Mouse (Mus musculus) layer of hippocampus, adult 2 months (tissue): ENCODE results near the gene Grb2. TPM values are rescaled to one million over a fixed set of nuclear protein-coding genes. Genes with fewer than 3 reads are reported as not detected.
"Not testable (repeated sequence)": the region's sequence is repeated elsewhere in the genome, so short reads cannot be mapped to it uniquely, and the experiment has no call there.

Experiments used
- DNase-seq, 2 experiments: peaks; one replicate each; pipeline ENCODE4 v3.0.0; 2022; ENCODE audit warnings: low spot score in 2 of 2
- H3K27ac ChIP-seq: fragments of 200-600 bp; 2 replicates; pipeline ENCODE4 v1.8.1; 2022
- H3K4me3 ChIP-seq: fragments of 200-600 bp; 2 replicates; pipeline ENCODE4 v1.8.1; 2022; ENCODE audit warnings: mild to moderate bottlenecking
- CTCF ChIP-seq: fragments of 200-600 bp; conservative IDR thresholded peaks from 2 replicates; pipeline ENCODE4 v1.8.1; 2022; ENCODE audit warnings: antibody characterized with exemption, mild to moderate bottlenecking, moderate library complexity
- total RNA-seq, 2 experiments: library from RNA; stranded (reverse); gene quantifications; 2 replicates each; pipeline ENCODE4 v1.2.3; 2021

Grb2 gene
- total RNA-seq, 2 experiments from 2014 or later, result 182 to 198 TPM

GRCm38 (mm10) chr11:115647459-115647858 lies 60.9 kb downstream of the Grb2 start:
- peak; percentile 67 to 70 for DNase-seq
- peak; percentile 91 for TF ChIP-seq CTCF
- Histone ChIP-seq H3K27ac (no peak overlapping the region; the same call in 1 of the 2 replicates), H3K4me3 (no peak overlapping the region)

- Histone ChIP-seq H3K4me3 (no peak overlapping the region), H3K27ac (no peak overlapping the region)
- DNase-seq, result no peak
- TF ChIP-seq CTCF, result no peak
These were observed 62.0 kb downstream of the Grb2 start for GRCm38 (mm10) chr11:115646439-115646838.

DNA sequence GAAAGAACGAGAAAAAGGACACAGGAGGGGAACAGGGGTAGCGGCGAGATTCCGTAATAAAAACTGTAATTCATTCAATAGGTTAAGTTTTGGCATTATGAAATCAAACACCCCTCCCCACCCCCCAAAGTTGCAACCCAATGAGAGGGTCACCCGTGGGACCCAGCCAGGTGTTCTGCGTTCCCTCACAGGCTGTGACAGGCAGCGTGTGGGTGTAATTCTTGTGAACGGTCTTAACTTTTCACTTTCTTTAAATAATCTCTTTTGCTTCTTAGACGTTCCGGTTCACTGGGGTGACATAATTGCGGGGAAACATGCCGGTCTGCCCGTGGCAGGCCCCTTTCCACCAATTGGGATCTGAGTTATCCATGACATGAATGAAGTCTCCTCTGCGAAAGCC lies 62.9 kb downstream of the Grb2 start:
- H3K4me3 ChIP-seq, DNase-seq, H3K27ac ChIP-seq: not testable (repeated sequence)

GRCm38 (mm10) chr11:115644308-115644707 lies 64.1 kb downstream of the Grb2 start:
- Histone ChIP-seq H3K27ac (no peak overlapping the region), H3K4me3 (no peak overlapping the region)
- no peak for TF ChIP-seq CTCF
- DNase-seq, result no peak

DNA sequence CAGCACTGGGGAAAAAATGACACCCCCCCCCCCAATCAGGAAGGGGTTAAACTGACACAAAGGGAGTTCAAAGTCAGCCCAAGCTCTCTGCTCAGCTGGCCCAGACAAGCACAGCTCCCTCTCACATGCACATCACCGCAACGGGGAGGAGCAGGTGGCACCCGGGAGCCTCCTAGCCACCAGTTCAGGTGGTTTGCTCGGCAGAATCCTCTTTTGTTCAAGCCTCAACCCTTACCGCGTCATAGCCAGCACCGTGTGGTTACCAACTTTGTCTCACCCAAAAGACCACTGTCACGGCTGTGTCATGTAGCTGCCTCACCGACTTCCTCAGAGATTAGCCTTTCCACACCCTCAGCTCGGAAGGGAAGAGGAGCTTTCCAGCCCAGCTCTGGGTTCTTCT lies 65.1 kb downstream of the Grb2 start:
- Histone ChIP-seq H3K4me3 (no peak overlapping the region), H3K27ac (no peak overlapping the region)
- no peak for TF ChIP-seq CTCF

DNA sequence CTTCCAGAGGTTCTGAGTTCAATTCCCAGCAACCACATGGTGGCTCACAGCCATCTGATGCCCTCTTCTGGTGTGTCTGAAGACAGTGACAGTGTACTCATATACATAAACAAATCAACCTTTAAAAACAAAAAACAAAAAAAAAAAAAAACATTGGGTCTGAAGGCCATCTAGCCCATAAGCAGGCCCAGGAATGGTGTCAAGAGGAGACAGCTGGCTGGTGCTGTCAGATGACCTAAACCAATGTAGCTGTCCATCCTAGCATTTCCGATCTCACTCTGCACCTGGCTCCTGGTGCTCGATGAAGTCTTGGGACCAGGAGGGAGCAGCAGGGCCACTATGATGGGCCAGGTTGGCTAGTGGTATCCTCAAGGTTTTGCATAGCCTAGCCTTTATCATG lies 65.7 kb downstream of the Grb2 start:
- no peak overlapping the region for H3K4me3 ChIP-seq
- no peak overlapping the region for H3K27ac ChIP-seq
- TF ChIP-seq CTCF, result 0 out of 2 replicates have a peak, but pooled peaks have one; percentile 7
- DNase-seq, result no peak

More for the DNA sequence above, 65.1 kb downstream of the Grb2 start:
- DNase-seq, result no peak

DNA sequence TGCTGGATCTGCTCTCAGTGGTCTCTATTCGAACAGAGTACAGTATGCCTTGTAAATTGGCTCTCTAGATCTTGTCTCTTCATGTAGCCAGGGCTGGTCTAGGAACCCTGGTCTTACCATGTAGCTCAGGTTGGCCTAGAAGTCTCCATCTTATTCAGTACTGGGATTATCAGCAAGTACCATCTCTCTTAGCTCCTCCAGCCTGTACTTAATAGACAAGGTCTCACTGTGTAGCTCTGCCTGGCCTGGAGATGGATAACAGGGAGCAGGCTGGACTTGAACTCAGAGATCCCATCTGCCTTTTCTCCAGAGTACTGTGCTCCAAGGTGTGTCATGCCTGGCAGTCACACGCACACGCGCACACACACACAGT lies 66.7 kb downstream of the Grb2 start:
- Histone ChIP-seq H3K4me3 (no peak overlapping the region), H3K27ac (no peak overlapping the region)
- no peak for TF ChIP-seq CTCF
- no peak for DNase-seq

DNA sequence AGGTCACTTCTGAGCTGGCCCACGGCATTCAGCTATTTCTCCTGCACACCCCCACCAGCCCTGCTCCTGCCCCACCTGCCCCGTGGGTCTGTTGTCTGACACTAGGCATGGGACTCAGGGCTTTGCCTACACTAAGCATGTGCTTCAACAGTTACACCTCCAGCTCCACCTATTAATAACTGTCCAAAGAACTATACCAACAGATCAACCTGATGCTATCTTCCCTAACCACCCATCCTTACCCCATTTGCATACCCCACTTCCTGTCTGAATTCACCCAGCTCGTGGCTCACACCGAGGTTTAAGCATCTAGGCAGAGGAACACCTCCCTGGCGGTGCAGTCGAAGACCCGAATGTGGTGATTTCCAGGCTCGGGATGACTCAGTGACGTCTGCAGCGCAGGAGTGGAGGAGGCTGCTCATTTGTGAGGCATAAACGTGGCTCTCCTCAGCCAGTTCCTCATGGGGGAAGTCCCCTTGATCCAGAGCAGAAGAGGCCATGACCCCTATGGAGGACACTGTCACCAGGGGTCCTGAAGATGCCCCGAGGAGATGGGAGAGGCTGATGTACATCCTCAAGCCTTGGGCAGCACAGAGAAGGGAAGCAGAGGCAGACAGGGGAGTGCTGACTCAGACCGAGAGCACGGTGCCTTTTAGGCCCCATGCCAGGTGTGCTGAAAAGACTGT lies 67.3 kb downstream of the Grb2 start:
- no peak for TF ChIP-seq CTCF
- Histone ChIP-seq H3K4me3 (no peak overlapping the region), H3K27ac (no peak overlapping the region)
- no peak for DNase-seq

GRCm38 (mm10) chr11:115640311-115640828 lies 68.0 kb downstream of the Grb2 start:
- no peak for DNase-seq
- no peak for TF ChIP-seq CTCF

GRCm38 (mm10) chr11:115639540-115639939 lies 68.9 kb downstream of the Grb2 start:
- H3K4me3 ChIP-seq, result no peak overlapping the region
- DNase-seq, result no peak
- no peak overlapping the region for H3K27ac ChIP-seq
- no peak for TF ChIP-seq CTCF

More at GRCm38 (mm10) chr11:115640311-115640828, 68.0 kb downstream of the Grb2 start:
- no peak overlapping the region for H3K4me3 ChIP-seq
- no peak overlapping the region for H3K27ac ChIP-seq

DNA sequence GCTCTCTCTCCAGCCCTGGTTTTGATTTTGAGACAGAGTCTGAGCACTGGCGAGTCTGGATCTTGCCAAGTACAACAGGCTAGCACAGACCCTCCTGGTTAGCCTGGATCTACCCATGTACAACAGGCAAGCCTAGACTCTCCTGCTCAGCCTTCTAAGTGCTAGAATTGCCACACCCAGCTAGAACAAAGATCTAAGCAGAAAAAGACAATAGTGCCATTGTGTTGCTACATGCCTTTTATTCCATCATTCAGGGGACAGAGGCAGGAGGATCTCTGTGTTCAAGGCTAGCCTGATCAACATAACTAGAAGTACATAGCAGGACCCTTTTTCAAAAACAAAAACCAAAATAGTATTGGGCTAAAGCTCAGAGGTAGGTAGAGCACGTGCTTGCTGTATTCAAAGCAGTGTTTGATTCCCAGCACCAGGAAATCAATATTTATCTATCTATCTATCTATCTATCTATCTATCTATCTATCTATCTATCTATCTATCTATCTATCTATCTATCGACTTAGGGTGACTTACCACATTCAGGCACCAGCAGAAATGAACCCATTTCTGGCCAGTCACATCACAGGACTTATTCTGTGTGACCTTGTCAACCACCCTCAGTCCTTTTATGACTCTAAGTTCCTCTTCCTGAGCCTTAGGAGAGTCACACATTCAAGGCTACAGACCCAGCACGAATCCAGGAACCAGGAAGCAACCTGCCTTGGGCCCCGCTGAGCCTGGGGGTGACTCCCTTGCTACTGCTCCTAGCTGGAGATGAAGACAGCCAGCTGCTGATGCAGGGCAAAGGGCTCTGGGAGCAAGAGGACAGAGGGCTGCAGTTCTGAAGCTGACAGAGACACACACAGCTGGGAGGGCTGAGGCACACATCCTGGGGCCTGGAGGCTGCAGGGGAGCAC lies 69.6 kb downstream of the Grb2 start:
- Histone ChIP-seq H3K4me3 (no peak overlapping the region), H3K27ac (no peak overlapping the region)
- TF ChIP-seq CTCF, result no peak
- DNase-seq, result no peak

DNA sequence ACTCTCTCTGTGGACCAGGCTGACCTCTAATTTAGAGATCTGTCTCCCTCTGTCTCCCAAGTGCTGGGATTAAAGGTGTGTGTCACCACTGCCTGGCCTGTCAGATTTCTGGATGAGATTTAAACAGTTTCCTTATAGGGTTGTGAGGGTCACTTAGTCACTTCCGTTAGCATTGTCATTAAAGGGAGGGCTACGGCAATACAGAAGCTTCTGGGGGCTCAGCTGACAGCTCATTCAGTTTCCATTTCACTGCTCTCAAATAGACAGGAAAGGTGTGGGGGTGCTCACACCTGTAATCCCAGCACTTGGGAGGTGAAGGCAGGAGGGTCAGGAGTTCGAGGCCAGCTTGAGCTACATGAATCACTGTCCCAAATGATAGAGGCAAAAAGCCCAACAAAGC lies 71.4 kb downstream of the Grb2 start:
- TF ChIP-seq CTCF, result no peak

DNA sequence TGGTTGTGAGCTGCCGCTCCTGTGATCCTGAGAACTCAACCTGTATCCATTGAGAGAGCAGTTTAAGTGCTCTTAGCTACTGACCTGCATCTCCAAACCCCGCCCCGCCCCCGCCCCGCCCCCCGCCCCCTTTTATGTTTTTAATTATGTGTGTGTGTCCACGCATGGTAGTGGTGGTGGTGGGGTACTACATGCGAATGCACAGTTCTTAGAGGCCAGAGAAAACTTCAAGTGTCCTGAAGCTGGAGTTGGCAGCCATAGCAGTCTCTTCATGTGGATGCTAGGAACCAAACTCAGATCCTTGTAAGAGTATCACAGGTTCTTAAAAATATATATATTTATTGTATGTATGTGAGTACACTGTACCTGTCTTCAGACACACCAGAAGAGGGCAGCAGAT lies 72.9 kb downstream of the Grb2 start:
- TF ChIP-seq CTCF, result peak; percentile 29
- Histone ChIP-seq H3K4me3 (no peak overlapping the region), H3K27ac (no peak overlapping the region)
- no peak for DNase-seq

More for the DNA sequence above, 71.4 kb downstream of the Grb2 start:
- H3K4me3 ChIP-seq, result no peak overlapping the region
- DNase-seq, result no peak
- no peak overlapping the region for H3K27ac ChIP-seq

- DNase-seq, result no peak
- Histone ChIP-seq H3K27ac (no peak overlapping the region), H3K4me3 (no peak overlapping the region)
- TF ChIP-seq CTCF, result no peak
These were observed 73.4 kb downstream of the Grb2 start for GRCm38 (mm10) chr11:115635041-115635440.
